Mouse (Mus musculus) urinary bladder, adult 18-20 months (tissue): ENCODE measurements around the gene Zc3h10.

Experiments used
- DNase-seq, 2 experiments: peaks; one replicate each; pipeline ENCODE4 v3.0.0; 2022; ENCODE audit warnings: low spot score in 2 of 2, mixed read lengths in 2 of 2

Zc3h10 gene

GRCm38 (mm10) chr10:128547361-128548032 lies at the start of gene Zc3h10:
Gene Zc3h10 (minus strand): TSS chr10:128547774.
- peak; percentile 77 to 91 for DNase-seq

- no peak for DNase-seq
Observed at GRCm38 (mm10) chr10:128592797-128593196, 45.2 kb upstream of the Zc3h10 start.

DNA sequence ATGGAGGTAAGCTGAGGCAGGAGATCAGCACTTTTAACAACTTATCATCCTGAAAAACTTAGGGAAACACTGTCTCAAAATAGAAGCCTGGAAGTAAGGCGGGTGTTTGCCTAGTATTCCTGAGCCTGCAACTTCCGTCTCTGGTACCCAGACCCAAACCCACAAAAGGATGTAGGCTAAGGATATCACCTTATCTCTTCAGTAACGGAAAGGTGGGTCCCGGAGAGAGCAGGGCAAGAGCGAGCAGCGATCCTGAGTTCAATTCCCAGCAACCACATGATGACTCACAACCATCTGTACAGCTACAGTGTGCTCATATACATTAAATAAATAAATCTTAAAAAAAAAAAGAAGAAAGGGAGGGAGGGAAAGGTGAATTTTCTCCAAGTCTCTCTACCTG lies 43.9 kb upstream of the Zc3h10 start:
- DNase-seq = no peak

GRCm38 (mm10) chr10:128590193-128590690 lies 42.7 kb upstream of the Zc3h10 start:
- DNase-seq = peak in 1 of 2 experiments; percentile 56

DNA sequence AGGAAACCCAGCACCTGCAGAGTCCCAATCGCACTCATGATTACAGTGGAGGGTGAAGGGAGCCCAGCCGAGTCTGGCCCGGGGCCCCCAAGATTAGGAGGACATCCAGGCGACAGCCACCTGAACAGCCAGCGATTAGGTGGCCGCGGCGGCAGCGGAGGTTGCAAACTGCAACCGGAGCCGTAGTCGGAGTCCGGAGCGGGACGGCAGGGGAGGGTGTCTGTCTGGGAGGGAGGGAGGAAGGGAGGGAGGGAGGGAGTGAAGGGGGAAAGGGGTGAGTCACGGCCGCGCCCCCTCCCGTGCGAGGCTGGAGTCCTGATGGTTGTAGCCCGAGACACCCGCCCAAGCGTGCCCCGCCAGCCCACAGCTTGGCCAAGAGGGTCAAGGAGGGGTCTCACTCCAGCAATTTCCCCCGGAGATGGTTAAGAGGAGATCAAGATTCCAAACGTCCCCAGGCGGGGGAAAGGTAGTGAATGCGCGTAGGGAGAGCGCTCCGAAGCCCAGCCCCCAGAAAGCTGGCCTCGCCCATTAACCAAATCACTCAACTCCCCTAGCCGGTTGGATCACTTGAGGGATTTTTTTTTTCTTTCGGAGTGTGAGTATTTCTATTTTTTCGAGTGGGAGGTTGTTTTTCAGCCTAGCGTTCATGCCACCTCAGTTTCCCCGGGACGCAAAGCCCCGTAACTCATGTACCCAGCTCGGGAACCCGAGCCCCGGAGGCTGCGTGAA lies 42.1 kb upstream of the Zc3h10 start, which contains the start of gene Erbb3:
Gene Erbb3 (minus strand): TSS at position 189 of the 729 bp plus-strand sequence.
- DNase-seq = peak; percentile 72 to 88

DNA sequence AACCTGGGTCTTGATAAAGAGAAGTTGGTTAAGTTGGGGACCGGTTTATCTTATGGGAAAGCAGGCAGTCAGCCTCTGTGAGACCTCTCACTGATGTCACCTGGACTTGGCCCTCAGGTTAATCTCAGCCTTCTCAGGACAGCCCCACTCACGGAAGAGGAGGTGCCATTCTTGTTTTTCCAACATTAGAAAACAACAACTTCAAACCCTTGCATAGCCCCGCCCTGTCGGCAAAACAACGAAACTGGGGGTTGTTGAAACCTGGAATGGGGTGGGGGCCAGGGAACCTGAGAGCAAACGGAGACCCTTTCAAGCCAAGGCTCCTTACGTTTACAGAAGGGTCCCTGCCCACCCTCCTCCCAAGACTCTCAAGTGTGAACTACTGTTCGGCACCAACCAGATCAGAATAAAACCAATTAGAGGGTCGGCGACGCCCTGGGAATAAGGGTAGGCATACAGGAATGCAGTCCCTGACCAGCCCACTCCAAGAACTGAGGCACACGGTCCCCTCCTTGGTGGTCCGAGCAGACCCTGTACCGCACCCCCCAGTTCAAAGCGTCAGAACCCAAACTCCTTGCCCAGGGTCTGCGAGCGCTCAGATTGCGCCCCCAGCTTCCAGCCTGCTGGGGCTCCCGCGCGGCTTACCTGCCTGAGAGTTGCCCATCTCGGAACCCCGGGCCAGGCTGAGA lies 41.3 kb upstream of the Zc3h10 start:
- no peak for DNase-seq

- no peak for DNase-seq
Observed at GRCm38 (mm10) chr10:128588136-128588535, 40.6 kb upstream of the Zc3h10 start.

GRCm38 (mm10) chr10:128587697-128588096 lies 40.1 kb upstream of the Zc3h10 start:
- no peak for DNase-seq

GRCm38 (mm10) chr10:128587120-128587519 lies 39.5 kb upstream of the Zc3h10 start:
- DNase-seq = no peak

DNA sequence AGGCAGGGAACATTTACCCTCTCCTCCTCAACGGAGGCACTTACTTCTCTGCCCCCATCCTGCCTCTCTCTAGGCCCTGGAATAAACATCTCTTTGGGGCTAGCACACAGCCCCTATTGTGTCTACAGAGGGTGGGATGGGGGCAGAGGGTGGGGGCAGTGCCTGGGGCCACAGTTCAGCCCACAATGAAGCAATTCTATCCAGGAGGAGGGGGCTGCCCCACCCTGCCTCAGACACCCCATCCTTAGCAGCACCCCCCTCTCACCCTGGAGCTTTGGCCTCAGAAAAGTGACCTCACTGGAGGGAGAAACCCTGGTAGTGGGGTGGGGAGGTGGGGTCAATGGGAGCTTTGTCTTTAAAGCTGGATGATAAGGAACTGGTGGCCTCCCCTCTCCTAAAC lies 39.0 kb upstream of the Zc3h10 start:
- DNase-seq = no peak

- DNase-seq = peak; percentile 47 to 79
Observed at GRCm38 (mm10) chr10:128584386-128584785, 36.8 kb upstream of the Zc3h10 start.

- DNase-seq = peak in 1 of 2 experiments; percentile 37
Observed at GRCm38 (mm10) chr10:128583644-128584043, 36.1 kb upstream of the Zc3h10 start.

DNA sequence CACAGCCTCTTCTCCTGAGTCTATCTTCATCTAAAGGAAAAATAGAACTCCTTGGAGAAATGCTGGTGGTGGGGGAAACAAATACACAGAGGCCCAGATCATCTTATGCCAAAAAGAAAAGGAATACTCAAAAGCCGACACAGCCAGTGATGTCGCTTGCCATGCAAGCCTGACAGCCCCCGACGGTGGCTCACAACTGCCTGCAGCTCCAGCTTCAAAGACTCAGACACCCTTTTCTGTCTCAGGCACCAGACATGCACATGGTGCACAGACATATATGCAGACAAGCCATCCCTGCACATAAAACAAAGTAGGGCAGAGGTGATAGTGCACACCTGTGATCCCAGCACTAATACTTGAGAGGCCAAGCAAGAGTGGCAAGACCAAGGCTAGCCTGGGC lies 32.2 kb upstream of the Zc3h10 start:
- DNase-seq = no peak

GRCm38 (mm10) chr10:128579298-128579697 lies 31.7 kb upstream of the Zc3h10 start:
- DNase-seq = no peak

DNA sequence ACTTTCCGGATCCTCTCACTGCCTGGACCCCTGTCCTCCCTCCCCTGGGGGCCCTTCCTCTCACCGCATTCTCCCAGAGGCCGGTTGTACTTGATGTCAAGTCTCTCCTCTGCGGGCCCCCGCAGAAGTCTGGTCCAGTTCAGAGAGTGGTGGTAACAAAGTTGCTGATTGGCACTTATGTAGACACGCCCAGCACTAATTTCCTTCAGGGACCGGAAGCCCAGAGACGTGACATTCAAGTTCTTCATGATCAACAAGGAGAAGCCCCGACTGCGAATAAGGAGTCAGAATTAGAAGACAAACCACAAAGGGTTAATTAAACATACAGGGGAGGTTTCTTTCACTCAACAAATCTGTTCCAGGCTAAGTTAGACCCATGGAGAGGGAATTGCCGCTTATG lies 30.8 kb upstream of the Zc3h10 start:
- DNase-seq = no peak

DNA sequence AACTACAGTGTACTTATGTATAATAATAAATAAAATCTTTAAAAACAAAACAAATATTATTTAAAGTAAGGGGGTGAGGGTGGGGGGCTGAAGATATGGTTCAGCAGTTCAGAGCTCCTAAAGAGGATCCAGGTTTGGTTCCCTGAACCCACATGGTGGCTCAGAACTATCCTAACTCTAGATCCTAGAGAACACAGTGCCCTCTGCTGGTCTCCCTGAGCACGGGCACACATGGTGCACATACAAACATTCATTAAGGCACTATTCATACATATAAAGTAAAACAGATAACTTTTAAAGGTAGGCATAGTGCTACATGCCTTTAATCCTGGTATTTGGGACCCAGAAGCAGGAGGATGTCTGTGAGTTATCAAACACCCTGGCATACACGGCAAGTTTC lies 27.5 kb upstream of the Zc3h10 start:
- DNase-seq = no peak

DNA sequence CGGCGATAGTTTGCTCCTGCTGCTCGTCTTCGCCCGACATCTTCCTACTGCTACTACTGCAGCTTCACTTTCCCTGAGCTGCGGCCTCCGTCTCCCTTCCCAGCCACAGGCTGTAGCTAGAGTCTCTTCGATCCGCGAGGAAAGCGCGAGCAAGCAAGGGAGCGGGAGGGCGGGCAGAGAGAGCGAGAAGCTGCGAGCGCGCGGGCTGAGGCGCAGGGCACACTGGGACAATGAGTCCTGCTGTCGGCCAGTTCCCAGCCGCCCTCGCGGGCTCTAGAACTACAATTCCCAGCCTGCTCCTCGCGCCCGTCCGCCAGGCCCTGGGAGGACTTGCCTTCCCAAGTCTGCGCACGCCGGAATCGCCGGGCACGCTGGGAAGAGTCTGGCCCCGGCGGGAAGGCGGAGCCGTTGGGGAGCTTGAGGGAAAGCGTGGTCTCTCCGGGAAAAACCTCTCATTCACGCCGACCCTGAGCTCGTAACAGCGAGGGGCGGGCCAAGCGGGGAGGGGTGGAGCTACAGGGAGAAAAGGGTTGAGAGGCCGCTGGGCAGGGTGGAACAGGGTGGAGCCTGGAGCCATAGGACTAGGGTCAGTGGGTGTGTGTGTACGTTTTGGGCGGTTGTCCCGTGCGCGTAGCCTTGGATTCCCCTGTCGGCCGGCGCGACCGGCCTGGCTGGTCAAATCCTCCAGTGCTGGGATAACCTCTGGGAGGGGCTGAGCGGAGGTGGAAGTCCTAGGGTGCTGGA lies 18.4 kb upstream of the Zc3h10 start, which contains the start of gene Pa2g4:
Gene Pa2g4 (minus strand): TSS at position 200 of the 744 bp plus-strand sequence.
- DNase-seq = peak; percentile 96 to 99

GRCm38 (mm10) chr10:128565206-128565787 lies 17.7 kb upstream of the Zc3h10 start:
- DNase-seq = no peak

GRCm38 (mm10) chr10:128563544-128563943 lies 16.0 kb upstream of the Zc3h10 start:
- no peak for DNase-seq

DNA sequence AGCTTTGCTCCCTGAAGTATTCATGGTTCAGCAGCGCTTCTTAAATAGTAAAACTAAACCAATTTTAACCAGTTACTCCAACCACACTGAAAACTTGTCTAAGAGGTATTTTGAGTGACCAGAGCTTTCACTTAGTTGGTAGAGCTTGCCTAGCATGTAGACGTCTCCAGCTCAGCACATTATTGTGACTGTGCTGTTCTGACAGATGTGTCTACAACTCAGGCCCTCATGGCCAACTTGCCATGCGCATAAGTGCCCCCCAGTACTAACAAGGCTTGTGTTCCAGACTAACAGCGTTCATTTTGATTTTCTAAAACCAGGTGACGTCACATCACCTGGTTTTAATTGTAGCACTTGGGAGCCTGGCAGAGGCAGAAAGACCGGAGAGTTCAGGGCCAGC lies 9.4 kb upstream of the Zc3h10 start:
- DNase-seq = no peak

DNA sequence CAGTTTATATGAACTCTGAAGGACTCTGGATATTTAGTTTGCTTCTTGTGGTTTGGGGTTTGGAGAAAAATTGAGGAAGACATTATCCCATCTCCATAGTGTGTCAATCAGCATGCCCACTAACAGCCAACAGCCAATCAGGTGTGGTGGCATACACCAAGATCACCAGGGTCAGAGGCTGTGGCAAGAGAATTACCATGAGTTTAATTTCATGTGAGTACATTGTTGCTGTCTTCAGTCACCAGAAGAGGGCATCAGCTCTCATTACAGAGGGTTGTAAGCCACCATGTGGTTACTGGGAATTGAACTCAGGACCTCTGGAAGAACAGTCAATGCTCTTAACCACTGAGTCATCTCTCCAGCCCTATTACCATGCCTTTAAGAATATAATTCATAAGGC lies 8.7 kb upstream of the Zc3h10 start:
- no peak for DNase-seq
